Mouse (Mus musculus) forebrain, postnatal 0 days (tissue): ENCODE results near the gene Nt5dc1. TPM values are rescaled to one million over a fixed set of nuclear protein-coding genes. Genes with fewer than 3 reads are reported as not detected.
A peak's percentile ranks its signal among the peaks of the same experiment; 100 is the strongest.

Experiments used
- ATAC-seq: fragments of 200-750 bp; cut with Nextera tagmentation; 2 replicates; pipeline ENCODE4 v1.8.0; 2017; ENCODE audit warnings: mild to moderate bottlenecking, moderate library complexity
- DNase-seq: peaks from one replicate; pipeline ENCODE4 v3.0.0-alpha.2; 2015
- H3K27ac ChIP-seq: fragments of 300-500 bp; sonication (generic); 2 replicates; pipeline ENCODE4 v1.5.1; 2014; ENCODE audit warnings: low read depth, mild to moderate bottlenecking, antibody characterized with exemption, low read length, moderate library complexity, mixed read lengths
- H3K27me3 ChIP-seq: fragments of 300-500 bp; sonication (generic); 2 replicates; pipeline ENCODE4 v1.6.1; 2014; ENCODE audit warnings: mild to moderate bottlenecking, low read length, mixed read lengths; ENCODE audit not compliant: insufficient read depth
- H3K36me3 ChIP-seq: fragments of 300-500 bp; sonication (generic); 2 replicates; pipeline ENCODE4 v1.6.1; 2014; ENCODE audit warnings: mild to moderate bottlenecking, moderate library complexity; ENCODE audit not compliant: insufficient read depth
- H3K4me1 ChIP-seq: fragments of 300-500 bp; sonication (generic); 2 replicates; pipeline ENCODE4 v1.6.1; 2014; ENCODE audit warnings: antibody characterized with exemption; ENCODE audit not compliant: insufficient read depth
- H3K4me2 ChIP-seq: fragments of 300-500 bp; sonication (generic); 2 replicates; pipeline ENCODE4 v1.6.1; 2014; ENCODE audit warnings: low read depth, mild to moderate bottlenecking, moderate library complexity
- H3K4me3 ChIP-seq: fragments of 300-500 bp; sonication (generic); 2 replicates; pipeline ENCODE4 v1.5.1; 2014; ENCODE audit warnings: low read depth, low read length, mixed read lengths
- H3K9ac ChIP-seq: fragments of 300-500 bp; sonication (generic); 2 replicates; pipeline ENCODE4 v1.6.1; 2014; ENCODE audit warnings: mild to moderate bottlenecking
- H3K9me3 ChIP-seq: fragments of 300-500 bp; sonication (generic); 2 replicates; pipeline ENCODE4 v1.6.1; 2016; ENCODE audit warnings: low read length
- CTCF ChIP-seq: sonication (generic); IDR thresholded peaks from 2 replicates; pipeline ENCODE4 v1.5.1; 2016; ENCODE audit warnings: antibody characterized with exemption, control low read depth, low read depth
- WGBS: fragments of 180-500 bp; shearing (Covaris S2); extraction: QIAGEN DNeasy Blood & Tissue Kit; methylation state at CpG from one replicate; pipeline ENCODE4 v1.1.7; 2014; 5-methylcytosine and 5-hydroxymethylcytosine counted together
- polyA plus RNA-seq: library from polyadenylated mRNA; unstranded; fragments of >200 nt; fragmentation: Nextera tagmentation; extraction: Ambion mirVana; gene quantifications from 2 replicates; pipeline ENCODE4 v1.2.1, GENCODE M21; 2015
- total RNA-seq: library from RNA; depleted of rRNA; stranded (reverse); fragments of >200 nt; gene quantifications from 2 replicates; pipeline ENCODE4 v1.2.3, GENCODE M21; 2014

The Nt5dc1 gene
- total and polyA plus RNA-seq, 2 experiments from 2014 or later = 2.0 TPM

DNA sequence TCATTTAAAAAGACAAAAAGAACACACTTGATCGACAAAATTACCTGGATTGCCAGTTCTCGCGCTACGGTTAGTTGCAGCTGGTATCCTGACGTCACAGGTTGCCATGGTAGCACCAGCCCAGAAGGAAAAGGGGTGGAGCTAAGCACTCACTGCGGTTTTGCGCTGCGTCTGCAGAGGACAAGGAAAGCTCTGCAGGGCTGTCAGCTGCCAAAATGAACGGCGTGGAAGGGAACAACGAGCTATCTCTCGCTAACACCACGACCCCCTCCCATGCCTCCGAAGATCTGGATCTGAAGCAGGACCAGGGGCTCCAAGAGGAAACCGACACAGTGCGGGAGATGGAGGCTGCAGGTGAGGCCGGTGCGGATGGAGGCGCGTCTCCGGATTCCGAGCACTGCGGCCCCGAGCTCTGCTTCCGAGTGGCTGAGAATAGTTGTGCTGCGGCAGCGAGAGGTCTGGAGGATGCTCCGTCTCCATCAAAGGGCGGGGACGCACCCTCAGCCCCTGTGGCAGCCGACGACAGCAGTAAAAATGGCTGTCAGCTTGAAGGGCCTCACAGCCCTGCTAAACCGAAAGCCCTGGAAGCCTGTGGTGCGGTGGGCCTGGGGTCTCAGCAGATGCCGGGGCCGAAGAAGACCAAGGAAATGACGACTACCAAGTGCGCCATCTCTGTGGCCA, 120.9 kb downstream of the Nt5dc1 start, which contains the start of gene Tspyl4:
Gene Tspyl4, plus strand, starts transcription at position 144 of the 681 bp plus-strand sequence.
- peak; percentile 98 for DNase-seq
- Histone ChIP-seq H3K9ac (peak within 1 kb of the TSS; percentile 98), H3K4me2 (peak within 1 kb of the TSS; percentile 73), H3K9me3 (no peaks in the 10 kb centered on the region), H3K27ac (peak within 1 kb of the TSS; percentile 100), H3K36me3 (no peaks in the 10 kb centered on the region), H3K4me1 (peaks cover 20% of the 10 kb centered on the region), H3K27me3 (no peaks in the 10 kb centered on the region), H3K4me3 (peak within 1 kb of the TSS; percentile 82)
- ATAC-seq = peak; percentile 99
- whole genome bisulfite sequencing = 3% methylated on average over 38 of the region's 38 CpGs
- TF ChIP-seq CTCF = peak; percentile 33

DNA sequence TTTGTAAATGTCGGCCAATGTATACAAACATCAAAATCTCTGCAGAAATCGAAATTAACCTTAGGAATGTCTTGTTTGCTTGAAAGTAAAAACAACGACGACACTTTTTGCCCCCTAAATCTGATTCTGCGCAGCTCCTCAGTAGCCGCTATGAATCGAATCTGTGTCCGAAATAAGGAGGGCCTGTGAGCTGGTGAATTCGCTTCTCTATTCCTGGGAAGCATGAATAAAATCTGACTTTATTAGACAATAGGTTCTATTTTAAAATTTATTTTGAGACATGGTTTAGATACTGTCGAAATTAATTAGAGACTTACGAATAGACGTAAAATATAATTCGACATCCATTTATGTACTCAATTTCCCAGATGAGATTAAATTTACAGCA, 121.4 kb downstream of the Nt5dc1 start:
- no peaks in the 10 kb centered on the region for H3K27me3 ChIP-seq
- peak overlapping the region; percentile 82 for H3K4me3 ChIP-seq
- TF ChIP-seq CTCF = no peak
- DNase-seq (peak; percentile 65), ATAC-seq (peak; percentile 19; the same call in 1 of the 2 replicates)
- H3K36me3 ChIP-seq = no peaks in the 10 kb centered on the region
- peaks cover 20% of the 10 kb centered on the region for H3K4me1 ChIP-seq
- H3K4me2 ChIP-seq = peak overlapping the region; percentile 73
- 2% methylated on average over 13 of the region's 13 CpGs for WGBS
- H3K27ac ChIP-seq = peak overlapping the region; percentile 100
- H3K9ac ChIP-seq = peak overlapping the region; percentile 98
- no peaks in the 10 kb centered on the region for H3K9me3 ChIP-seq

DNA sequence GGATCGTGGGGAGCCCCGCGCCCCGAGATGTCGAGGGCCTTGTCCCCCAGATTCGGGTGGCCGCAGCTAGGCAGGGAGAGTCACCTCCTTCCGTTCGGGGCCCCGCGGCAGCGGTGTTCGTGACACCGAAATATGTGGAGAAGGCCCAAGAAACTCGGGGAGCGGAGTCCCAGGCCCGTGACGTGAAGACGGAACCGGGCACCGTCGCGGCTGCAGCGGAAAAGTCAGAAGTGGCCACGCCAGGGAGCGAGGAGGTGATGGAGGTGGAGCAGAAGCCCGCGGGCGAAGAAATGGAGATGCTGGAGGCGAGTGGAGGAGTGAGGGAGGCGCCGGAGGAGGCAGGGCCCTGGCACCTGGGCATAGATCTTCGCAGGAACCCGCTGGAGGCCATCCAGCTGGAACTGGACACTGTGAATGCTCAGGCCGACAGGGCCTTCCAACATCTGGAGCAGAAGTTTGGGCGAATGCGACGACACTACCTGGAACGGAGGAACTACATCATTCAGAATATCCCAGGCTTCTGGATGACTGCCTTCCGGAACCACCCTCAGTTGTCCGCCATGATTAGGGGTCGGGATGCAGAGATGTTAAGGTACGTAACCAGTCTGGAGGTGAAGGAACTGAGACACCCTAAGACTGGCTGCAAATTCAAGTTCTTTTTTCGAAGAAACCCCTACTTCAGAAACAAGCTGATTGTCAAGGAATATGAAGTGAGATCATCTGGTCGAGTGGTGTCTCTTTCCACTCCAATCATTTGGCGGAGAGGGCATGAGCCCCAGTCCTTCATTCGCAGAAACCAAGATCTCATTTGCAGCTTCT, 135.7 kb downstream of the Nt5dc1 start:
- no peak for TF ChIP-seq CTCF
- DNase-seq (peak; percentile 68), ATAC-seq (peak; percentile 38)
- H3K4me2 ChIP-seq = peak overlapping the region; percentile 82
- H3K27me3 ChIP-seq = no peaks in the 10 kb centered on the region
- peak overlapping the region; percentile 98 for H3K9ac ChIP-seq
- peak overlapping the region; percentile 93 for H3K27ac ChIP-seq
- peak overlapping the region; percentile 98 for H3K4me3 ChIP-seq
- peaks cover 17% of the 10 kb centered on the region for H3K4me1 ChIP-seq
- peaks cover 7% of the 10 kb centered on the region for H3K36me3 ChIP-seq
- H3K9me3 ChIP-seq = no peaks in the 10 kb centered on the region
- WGBS = 3% methylated on average over 47 of the region's 47 CpGs

DNA sequence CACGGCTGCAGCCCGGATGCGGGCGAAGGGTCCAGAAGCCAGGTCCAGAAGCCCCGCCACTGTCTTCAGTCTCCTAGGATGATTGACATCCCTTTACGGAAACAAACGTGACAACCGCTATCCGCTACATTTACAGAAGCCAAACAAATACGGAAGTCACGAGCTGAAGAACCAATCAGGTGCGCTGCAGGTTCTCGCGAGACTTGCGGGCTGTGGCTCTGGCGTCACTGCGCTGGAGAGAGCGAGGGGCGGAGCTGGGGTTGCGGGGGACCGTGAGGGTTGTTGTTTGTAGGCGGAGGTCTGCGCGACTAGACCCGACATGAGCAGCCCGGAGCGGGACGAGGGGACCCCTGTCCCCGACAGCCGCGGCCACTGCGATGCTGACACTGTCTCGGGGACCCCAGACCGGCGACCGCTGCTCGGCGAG, 136.4 kb downstream of the Nt5dc1 start, which contains the start of gene Tspyl1:
Gene Tspyl1, plus strand, starts transcription at position 229 of the 427 bp plus-strand sequence.
- TF ChIP-seq CTCF = no peak
- H3K9ac ChIP-seq = peak within 1 kb of the TSS; percentile 98
- H3K4me1 ChIP-seq = peaks cover 17% of the 10 kb centered on the region
- WGBS = under 1% methylated on average over 38 of the region's 38 CpGs
- ATAC-seq (peak; percentile 99), DNase-seq (peak; percentile 98)
- H3K27ac ChIP-seq = peak within 1 kb of the TSS; percentile 93
- H3K27me3 ChIP-seq = no peaks in the 10 kb centered on the region
- peaks cover under 1% of the 10 kb centered on the region for H3K36me3 ChIP-seq
- H3K4me3 ChIP-seq = peak within 1 kb of the TSS; percentile 98
- H3K4me2 ChIP-seq = peak within 1 kb of the TSS; percentile 82
- H3K9me3 ChIP-seq = no peaks in the 10 kb centered on the region

DNA sequence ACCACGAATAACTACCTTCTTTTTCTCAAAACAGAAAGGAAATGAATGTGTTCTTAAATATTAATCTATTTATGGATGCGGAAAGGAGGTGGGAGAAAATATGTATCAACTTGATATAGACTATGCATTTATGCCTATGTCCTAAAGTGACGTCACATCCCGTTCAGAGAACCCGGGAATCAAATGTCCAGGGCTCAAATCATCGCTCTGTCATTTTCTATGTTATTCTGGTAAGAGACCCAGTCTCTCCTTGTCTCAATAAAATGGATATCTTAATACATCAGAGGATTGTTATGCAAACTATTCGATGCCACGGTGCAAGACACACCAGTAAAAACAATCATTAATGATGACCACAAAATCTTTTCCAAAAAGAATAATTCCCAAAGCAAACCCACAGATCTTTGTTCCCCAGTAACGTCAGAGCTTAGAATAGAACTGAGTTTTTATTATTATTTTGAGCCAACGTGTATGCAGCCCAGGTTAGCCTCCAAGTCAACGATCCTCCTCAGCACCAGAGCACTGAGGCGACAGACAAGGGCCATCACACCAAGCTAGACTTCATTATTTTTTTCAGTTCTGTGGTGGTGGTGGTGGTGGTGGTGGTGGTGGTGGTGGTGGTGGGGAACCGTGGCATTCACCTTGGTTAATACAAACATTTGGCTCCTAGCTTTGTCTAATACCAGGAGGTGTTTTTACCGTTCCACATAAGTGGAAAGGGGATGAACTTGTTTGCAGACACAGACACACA, 137.0 kb downstream of the Nt5dc1 start:
- Histone ChIP-seq H3K27ac (peak overlapping the region; percentile 93), H3K27me3 (no peaks in the 10 kb centered on the region), H3K9ac (peak overlapping the region; percentile 98), H3K4me2 (peak overlapping the region; percentile 82), H3K4me1 (peaks cover 17% of the 10 kb centered on the region), H3K36me3 (no peaks in the 10 kb centered on the region; the same call in 1 of the 2 replicates), H3K4me3 (peak overlapping the region; percentile 98), H3K9me3 (no peaks in the 10 kb centered on the region)
- DNase-seq = peak; percentile 57
- ATAC-seq = peak; percentile 17; the same call in 1 of the 2 replicates
- WGBS = 18% methylated on average over 14 of the region's 14 CpGs
- no peak for TF ChIP-seq CTCF

DNA sequence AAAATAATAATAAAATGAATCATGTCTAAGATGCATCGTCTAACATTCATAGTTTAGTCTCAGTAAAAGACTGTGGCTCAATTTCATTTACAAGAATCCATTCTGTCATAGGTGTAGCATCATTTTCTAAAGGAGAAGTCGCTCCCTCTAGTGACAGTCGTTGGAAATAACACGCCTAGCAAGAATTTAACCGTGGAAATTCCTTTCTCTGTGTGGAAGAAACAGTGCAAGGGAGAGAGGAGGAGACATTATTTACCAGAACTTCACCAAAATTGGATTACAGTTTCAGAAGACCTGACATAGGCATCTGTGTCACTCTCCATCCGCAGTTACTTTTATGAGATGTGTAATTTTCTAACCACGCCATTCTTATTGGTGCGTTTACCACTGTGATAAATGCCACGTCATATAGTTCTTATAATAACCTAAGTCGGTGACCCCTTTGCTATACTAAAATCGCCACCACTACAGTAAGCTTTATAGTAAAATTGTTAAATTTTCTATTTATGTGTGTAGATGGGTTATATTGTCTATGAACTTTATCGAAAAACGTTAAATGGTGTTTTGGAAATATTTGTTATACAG, 137.7 kb downstream of the Nt5dc1 start:
- Histone ChIP-seq H3K36me3 (no peaks in the 10 kb centered on the region; the same call in 1 of the 2 replicates), H3K9me3 (no peaks in the 10 kb centered on the region), H3K4me1 (peaks cover 17% of the 10 kb centered on the region), H3K9ac (no peak overlapping the region), H3K4me3 (peak overlapping the region; percentile 98), H3K27me3 (no peaks in the 10 kb centered on the region), H3K4me2 (peak overlapping the region; percentile 82), H3K27ac (no peak overlapping the region)
- DNase-seq (peak; percentile 89), ATAC-seq (peak; percentile 23)
- 24% methylated on average over 13 of the region's 13 CpGs for WGBS
- peak; percentile 86 for TF ChIP-seq CTCF
